Mouse (Mus musculus): Measurements from ENCODE around the gene H2-Ob. TPM values are rescaled to one million over a fixed set of nuclear protein-coding genes. Genes with fewer than 3 reads are reported as not detected.

Gene H2-Ob
- total RNA-seq (2021): under 1 TPM in 1 of 2 experiments, not detected in 1; 0.69 TPM
- long read RNA-seq, experiment 1: 0 reads
- long read RNA-seq, experiment 2: 0 reads

- DNase-seq (ENCODE audit: low spot score in 2 of 2): peak in 1 of 2 experiments; percentile 53
Observed at GRCm38 (mm10) chr17:34238706-34239105, at the start of gene H2-Ob. Gene H2-Ob, plus strand, starts transcription at chr17:34238903.

- no peak for DNase-seq (ENCODE audit: low spot score in 2 of 2)
Observed at GRCm38 (mm10) chr17:34188986-34189385, 49.7 kb upstream of the H2-Ob start.

- DNase-seq (ENCODE audit: low spot score in 2 of 2): no peak
Observed at GRCm38 (mm10) chr17:34192852-34193251, 45.9 kb upstream of the H2-Ob start.

- DNase-seq (ENCODE audit: low spot score in 2 of 2): no peak
Observed at GRCm38 (mm10) chr17:34193468-34193867, 45.2 kb upstream of the H2-Ob start.

- no peak for DNase-seq (ENCODE audit: low spot score in 2 of 2)
Observed at GRCm38 (mm10) chr17:34194723-34195122, 44.0 kb upstream of the H2-Ob start.

- no peak for DNase-seq (ENCODE audit: low spot score in 2 of 2)
Observed at GRCm38 (mm10) chr17:34196491-34196890, 42.2 kb upstream of the H2-Ob start.

- peak; percentile 82 to 89 for DNase-seq (ENCODE audit: low spot score in 2 of 2)
Observed at GRCm38 (mm10) chr17:34196941-34197894, 41.5 kb upstream of the H2-Ob start, which contains the start of gene Psmb8. Gene Psmb8, plus strand, starts transcription at chr17:34197721.

GRCm38 (mm10) chr17:34197904-34198520 is 40.7 kb upstream of the H2-Ob start:
- peak in 1 of 2 experiments; percentile 27 for DNase-seq (ENCODE audit: low spot score in 2 of 2)

- DNase-seq (ENCODE audit: low spot score in 2 of 2): no peak
Observed at GRCm38 (mm10) chr17:34198521-34198912, 40.2 kb upstream of the H2-Ob start.

- DNase-seq (ENCODE audit: low spot score in 2 of 2): no peak
Observed at GRCm38 (mm10) chr17:34199050-34199619, 39.6 kb upstream of the H2-Ob start.

- no peak for DNase-seq (ENCODE audit: low spot score in 2 of 2)
Observed at GRCm38 (mm10) chr17:34200047-34200446, 38.7 kb upstream of the H2-Ob start.

- DNase-seq (ENCODE audit: low spot score in 2 of 2): no peak
Observed at GRCm38 (mm10) chr17:34200772-34201505, 37.8 kb upstream of the H2-Ob start.

GRCm38 (mm10) chr17:34201506-34202055 is 37.1 kb upstream of the H2-Ob start:
- DNase-seq (ENCODE audit: low spot score in 2 of 2): no peak

- DNase-seq (ENCODE audit: low spot score in 2 of 2): no peak
Observed at GRCm38 (mm10) chr17:34202760-34203442, 35.8 kb upstream of the H2-Ob start.

- DNase-seq (ENCODE audit: low spot score in 2 of 2): no peak
Observed at GRCm38 (mm10) chr17:34203444-34203843, 35.3 kb upstream of the H2-Ob start, which contains the start of gene Tap2. Gene Tap2, plus strand, starts transcription at chr17:34203527.

- peak; percentile 84 to 86 for DNase-seq (ENCODE audit: low spot score in 2 of 2)
Observed at GRCm38 (mm10) chr17:34204303-34205010, 34.2 kb upstream of the H2-Ob start.

- no peak for DNase-seq (ENCODE audit: low spot score in 2 of 2)
Observed at GRCm38 (mm10) chr17:34205021-34205745, 33.5 kb upstream of the H2-Ob start.

GRCm38 (mm10) chr17:34205746-34206176 is 32.9 kb upstream of the H2-Ob start:
- DNase-seq (ENCODE audit: low spot score in 2 of 2): no peak

GRCm38 (mm10) chr17:34206731-34207130 is 32.0 kb upstream of the H2-Ob start:
- DNase-seq (ENCODE audit: low spot score in 2 of 2): no peak
